Mouse (Mus musculus) megakaryocyte, embryonic 14.5 days (primary cell): ENCODE results near the gene Gm11634. TPM values are rescaled to one million over a fixed set of nuclear protein-coding genes. Genes with fewer than 3 reads are reported as not detected.
"Not testable (repeated sequence)": the region's sequence is repeated elsewhere in the genome, so short reads cannot be mapped to it uniquely, and the experiment has no call there.

Source experiments
- H3K27me3 ChIP-seq: replicated peaks from 2 replicates; pipeline ENCODE3; 2012; ENCODE audit warnings: inconsistent platforms
- H3K36me3 ChIP-seq: replicated peaks from 2 replicates; pipeline ENCODE3; 2012; ENCODE audit warnings: low read length, inconsistent platforms, mixed read lengths
- H3K4me1 ChIP-seq: 2 replicates; pipeline ENCODE4 v1.6.1; 2012; ENCODE audit warnings: inconsistent platforms
- H3K4me3 ChIP-seq: replicated peaks from 2 replicates; pipeline ENCODE3; 2012; ENCODE audit warnings: moderate library complexity, mild to moderate bottlenecking, inconsistent platforms
- H3K9me3 ChIP-seq: 2 replicates; pipeline ENCODE4 v1.6.1; 2012; ENCODE audit warnings: inconsistent platforms
- FLI1 ChIP-seq: IDR thresholded peaks from 2 replicates; pipeline ENCODE4 v1.6.1; 2012; ENCODE audit warnings: low read length, inconsistent platforms, mixed read lengths
- GATA1 ChIP-seq: IDR thresholded peaks from 3 replicates; pipeline ENCODE4 v1.6.1; 2012; ENCODE audit warnings: mixed read lengths, low read length, inconsistent platforms, borderline replicate concordance
- polyA plus RNA-seq: library from polyadenylated mRNA; stranded (reverse); fragments of >175 nt; gene quantifications from 2 replicates; pipeline ENCODE4 v1.2.3, GENCODE M21; 2012; ENCODE audit warnings: low replicate concordance; ENCODE audit not compliant: insufficient read depth

The Gm11634 gene
- not detected in 2 replicates for polyA plus RNA-seq

- peaks cover 2% of the 10 kb centered on the region for H3K4me1 ChIP-seq
- TF ChIP-seq GATA1, result no peak
- no peak for TF ChIP-seq FLI1
- peaks cover 31% of the 10 kb centered on the region for H3K27me3 ChIP-seq
- no peaks in the 10 kb centered on the region for H3K36me3 ChIP-seq
- H3K4me3 ChIP-seq, result no peak within 1 kb of the TSS
- H3K9me3 ChIP-seq, result no peaks in the 10 kb centered on the region
These were observed at the start of gene Gm11634 for GRCm38 (mm10) chr11:101599156-101599555. Gene Gm11634 (minus strand): TSS chr11:101599256.

- H3K4me1 ChIP-seq, result peaks cover 10% of the 10 kb centered on the region; the same call in 1 of the 2 replicates
- not testable (repeated sequence) for H3K9me3 ChIP-seq, H3K4me3 ChIP-seq, H3K36me3 ChIP-seq, H3K27me3 ChIP-seq
These were observed 48.0 kb upstream of the Gm11634 start for GRCm38 (mm10) chr11:101647093-101647492.

- not testable (repeated sequence) for H3K9me3 ChIP-seq, H3K27me3 ChIP-seq, H3K36me3 ChIP-seq
- H3K4me1 ChIP-seq, result peaks cover 10% of the 10 kb centered on the region; the same call in 1 of the 2 replicates
- peak overlapping the region; percentile 50 for H3K4me3 ChIP-seq
These were observed 47.3 kb upstream of the Gm11634 start for GRCm38 (mm10) chr11:101646283-101646794.

- peak overlapping the region; percentile 83 for H3K4me3 ChIP-seq
- H3K36me3 ChIP-seq, H3K27me3 ChIP-seq, H3K9me3 ChIP-seq: not testable (repeated sequence)
- H3K4me1 ChIP-seq, result peaks cover 10% of the 10 kb centered on the region; the same call in 1 of the 2 replicates
These were observed 46.6 kb upstream of the Gm11634 start for GRCm38 (mm10) chr11:101645411-101646282.

- not testable (repeated sequence) for H3K36me3 ChIP-seq, H3K4me3 ChIP-seq, H3K9me3 ChIP-seq, H3K27me3 ChIP-seq
- H3K4me1 ChIP-seq, result peaks cover 13% of the 10 kb centered on the region
These were observed 46.0 kb upstream of the Gm11634 start for GRCm38 (mm10) chr11:101645043-101645410.

GRCm38 (mm10) chr11:101644591-101644990 lies 45.5 kb upstream of the Gm11634 start:
- TF ChIP-seq FLI1 (no peak), GATA1 (no peak)

GRCm38 (mm10) chr11:101642931-101643330 lies 43.9 kb upstream of the Gm11634 start:
- peaks cover 6% of the 10 kb centered on the region for H3K9me3 ChIP-seq
- peaks cover 19% of the 10 kb centered on the region for H3K4me1 ChIP-seq
- no peak for TF ChIP-seq GATA1
- no peak for TF ChIP-seq FLI1
- no peak overlapping the region for H3K4me3 ChIP-seq
- H3K27me3 ChIP-seq, result no peaks in the 10 kb centered on the region
- no peaks in the 10 kb centered on the region for H3K36me3 ChIP-seq

More at GRCm38 (mm10) chr11:101644591-101644990, 45.5 kb upstream of the Gm11634 start:
- H3K4me3 ChIP-seq, result no peak overlapping the region
- H3K9me3 ChIP-seq, result peaks cover 12% of the 10 kb centered on the region
- H3K36me3 ChIP-seq, result no peaks in the 10 kb centered on the region
- H3K4me1 ChIP-seq, result peaks cover 16% of the 10 kb centered on the region
- no peaks in the 10 kb centered on the region for H3K27me3 ChIP-seq

GRCm38 (mm10) chr11:101641710-101642642 lies 42.9 kb upstream of the Gm11634 start:
- not testable (repeated sequence) for H3K9me3 ChIP-seq, H3K36me3 ChIP-seq, H3K27me3 ChIP-seq
- Histone ChIP-seq H3K4me1 (peaks cover 19% of the 10 kb centered on the region), H3K4me3 (peak overlapping the region; percentile 42)

- not testable (repeated sequence) for H3K36me3 ChIP-seq, H3K27me3 ChIP-seq, H3K9me3 ChIP-seq
- peak overlapping the region; percentile 53 for H3K4me3 ChIP-seq
- H3K4me1 ChIP-seq, result peaks cover 19% of the 10 kb centered on the region
These were observed 42.0 kb upstream of the Gm11634 start for GRCm38 (mm10) chr11:101640857-101641709.

GRCm38 (mm10) chr11:101639761-101640160 lies 40.7 kb upstream of the Gm11634 start:
- Histone ChIP-seq H3K4me3 (no peak overlapping the region), H3K4me1 (peaks cover 22% of the 10 kb centered on the region), H3K36me3 (peaks cover 15% of the 10 kb centered on the region), H3K9me3 (peaks cover 6% of the 10 kb centered on the region), H3K27me3 (peaks cover 4% of the 10 kb centered on the region)
- TF ChIP-seq FLI1 (no peak), GATA1 (no peak)
